ENCODE assay signal across 8 mouse cellular contexts in the genomic region with DNA sequence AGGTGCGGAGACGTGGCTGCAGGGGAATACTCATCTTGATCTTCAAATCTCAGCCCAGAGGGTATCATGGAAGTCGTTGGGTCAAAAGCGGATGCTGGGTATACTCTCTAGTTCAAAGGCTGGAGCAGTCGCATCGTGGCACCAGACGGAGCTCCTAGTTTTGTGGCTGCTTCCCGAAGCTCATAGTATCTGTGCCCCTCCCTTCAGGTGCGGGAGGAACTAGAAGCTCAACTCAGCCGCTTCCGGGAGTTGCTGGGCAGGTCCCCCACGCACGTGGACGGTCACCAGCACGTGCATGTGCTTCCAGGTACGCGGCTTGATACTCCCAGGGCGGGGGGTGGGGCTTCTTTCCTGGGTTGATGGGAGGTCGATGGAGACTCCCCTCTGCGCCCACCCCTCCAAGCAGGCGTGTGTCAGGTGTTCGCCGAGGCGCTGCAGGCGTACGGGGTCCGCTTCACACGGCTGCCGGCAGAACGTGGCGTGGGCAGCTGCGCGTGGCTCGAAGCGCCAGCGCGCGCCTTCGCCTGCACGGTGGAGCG. TPM values are rescaled to one million over a fixed set of nuclear protein-coding genes. Genes with fewer than 3 reads are reported as not detected.
DNase-seq lines count a peak whose midpoint lies in the region; ATAC-seq and TF ChIP-seq lines count a peak whose summit lies in the region.

No protein-coding gene starts in this region.

- H3K4me1 ChIP-seq in hindbrain, embryonic 11.5 days (replicated peaks; ENCODE audit: control insufficient read depth, insufficient read depth, low read length): 0 out of 2 replicates have a peak, but pooled peaks cover 3% of the 10 kb centered on the region
- H3K4me1 ChIP-seq in limb, embryonic 11.5 days (ENCODE audit: control insufficient read depth, insufficient read depth, low read length): peaks cover 11% of the 10 kb centered on the region; the same call in 1 of the 2 replicates
- H3K4me1 ChIP-seq in midbrain, embryonic 13.5 days (replicated peaks): peaks cover 18% of the 10 kb centered on the region
- peaks cover 5% of the 10 kb centered on the region for H3K4me1 ChIP-seq in testis, adult 2 months (ENCODE audit: control insufficient read depth, insufficient read depth, low read length)

- peaks cover 12% of the 10 kb centered on the region for H3K27me3 ChIP-seq in hindbrain, embryonic 11.5 days (ENCODE audit: control insufficient read depth, insufficient read depth, low read length)
- H3K27me3 ChIP-seq in limb, embryonic 11.5 days (ENCODE audit: control insufficient read depth, insufficient read depth, low read length): peaks cover 6% of the 10 kb centered on the region
- H3K27me3 ChIP-seq in midbrain, embryonic 13.5 days: 0 out of 2 replicates have a peak, but pooled peaks cover 2% of the 10 kb centered on the region
- H3K27me3 ChIP-seq in testis, adult 2 months (ENCODE audit: control insufficient read depth, insufficient read depth, low read length): no peaks in the 10 kb centered on the region

- H3K4me3 ChIP-seq in hindbrain, embryonic 11.5 days (ENCODE audit: low read depth, low read length): peak overlapping the region; percentile 36
- peak overlapping the region; percentile 55 for H3K4me3 ChIP-seq in limb, embryonic 11.5 days (ENCODE audit: low read depth, low read length)
- H3K4me3 ChIP-seq in midbrain, embryonic 13.5 days (replicated peaks): peak overlapping the region; percentile 62
- peak overlapping the region; percentile 84 for H3K4me3 ChIP-seq in testis, adult 2 months (ENCODE audit: control insufficient read depth, low read depth, low read length)

- no peaks in the 10 kb centered on the region for H3K9me3 ChIP-seq in hindbrain, embryonic 11.5 days (ENCODE audit: control insufficient read depth, low read length)
- no peaks in the 10 kb centered on the region for H3K9me3 ChIP-seq in limb, embryonic 11.5 days (ENCODE audit: control insufficient read depth, low read length)
- no peaks in the 10 kb centered on the region for H3K9me3 ChIP-seq in midbrain, embryonic 13.5 days

- no peak for TF ChIP-seq CTCF in testis, adult 2 months (IDR thresholded peaks at IDR 0.05; ENCODE audit: control insufficient read depth, insufficient read depth, insufficient replicate concordance, low read depth, low read length)

- no peaks in the 10 kb centered on the region for H3K36me3 ChIP-seq in hindbrain, embryonic 11.5 days (ENCODE audit: control insufficient read depth, insufficient read depth, low read length)
- H3K36me3 ChIP-seq in limb, embryonic 11.5 days (ENCODE audit: control insufficient read depth, insufficient read depth, low read length): 0 out of 2 replicates have a peak, but pooled peaks cover 4% of the 10 kb centered on the region
- H3K36me3 ChIP-seq in midbrain, embryonic 13.5 days: peaks cover 12% of the 10 kb centered on the region
- H3K36me3 ChIP-seq in testis, adult 2 months (ENCODE audit: control insufficient read depth, insufficient read depth, low read length): no peaks in the 10 kb centered on the region

- peak; percentile 33 for DNase-seq in adrenal gland, postnatal 14 days
- no peak for DNase-seq in adrenal gland, adult 18-20 months (ENCODE audit: low spot score in 2 of 2)
- DNase-seq in urinary bladder, postnatal 25 days (ENCODE audit: low spot score): peak; percentile 25
- DNase-seq in urinary bladder, adult 2 months (ENCODE audit: low spot score): no peak
- DNase-seq in hindbrain, embryonic 11.5 days (ENCODE audit: low spot score): peak; percentile 43
- peak; percentile 53 for DNase-seq in limb, embryonic 11.5 days (ENCODE audit: low spot score)

- peak; percentile 31; the same call in 1 of the 2 replicates for ATAC-seq in hindbrain, embryonic 11.5 days (ENCODE audit: low FRiP score)
- no peak for ATAC-seq in limb, embryonic 11.5 days (ENCODE audit: insufficient number of reproducible peaks, low FRiP score, low TSS enrichment, low read depth)
- peak; percentile 49 for ATAC-seq in midbrain, embryonic 13.5 days

- WGBS in hindbrain, embryonic 11.5 days: 1% methylated on average over 41 of the region's 41 CpGs
- WGBS in limb, embryonic 11.5 days: under 1% methylated on average over 41 of the region's 41 CpGs
- under 1% methylated on average over 41 of the region's 41 CpGs for WGBS in midbrain, embryonic 13.5 days

- no peak overlapping the region for H3K27ac ChIP-seq in hindbrain, embryonic 11.5 days (ENCODE audit: low read depth, low read length)
- no peak overlapping the region for H3K27ac ChIP-seq in limb, embryonic 11.5 days (replicated peaks; ENCODE audit: low read depth, low read length)
- H3K27ac ChIP-seq in midbrain, embryonic 13.5 days: peak overlapping the region; percentile 65; the same call in 1 of the 2 replicates
- peak overlapping the region; percentile 76 for H3K27ac ChIP-seq in testis, adult 2 months (ENCODE audit: control insufficient read depth, insufficient read depth, low read depth, low read length)

- 0 out of 2 replicates have a peak, but pooled peaks have one; percentile 18 for TF ChIP-seq POLR2A in testis, adult 2 months (IDR thresholded peaks at IDR 0.05; ENCODE audit: control insufficient read depth, low read depth, low read length)

- H3K4me2 ChIP-seq in hindbrain, embryonic 11.5 days (replicated peaks; ENCODE audit: low read depth, low read length): peak overlapping the region; percentile 80
- H3K4me2 ChIP-seq in limb, embryonic 11.5 days (ENCODE audit: low read depth, severe bottlenecking): peak overlapping the region; percentile 98
- peak overlapping the region; percentile 92 for H3K4me2 ChIP-seq in midbrain, embryonic 13.5 days (replicated peaks)

- peak overlapping the region; percentile 28 for H3K9ac ChIP-seq in hindbrain, embryonic 11.5 days (ENCODE audit: low read depth, low read length)
- peak overlapping the region; percentile 40 for H3K9ac ChIP-seq in limb, embryonic 11.5 days (ENCODE audit: low read length)
- peak overlapping the region; percentile 76 for H3K9ac ChIP-seq in midbrain, embryonic 13.5 days (replicated peaks)

RNA-seq across cellular contexts. Expression of gene Ccdc116, which starts 0.4 kb away (rescaled TPM):
- total RNA-seq in adrenal gland, postnatal 14 days (2021): 0.45 TPM in 1 of 2 replicates, not detected in the other
- total RNA-seq in adrenal gland, adult 18-20 months (2021): under 1 TPM in 1 of 2 experiments, not detected in 1; 0.16 TPM
- polyA plus RNA-seq in urinary bladder, adult 2 months (2012; rRNA removed): 4.9 and 5.5 TPM in 2 replicates
- polyA plus RNA-seq in hindbrain, embryonic 11.5 days (2014; fragmentation: Nextera tagmentation; extraction: Ambion mirVana): 0.31 and 1.0 TPM in 2 replicates
- 0.40 and 0.58 TPM in 2 replicates for polyA plus RNA-seq in limb, embryonic 11.5 days (2014; fragmentation: Nextera tagmentation; extraction: Ambion mirVana)
- polyA plus RNA-seq in midbrain, embryonic 13.5 days (2015; fragmentation: Nextera tagmentation; extraction: Ambion mirVana): 1.1 and 1.4 TPM in 2 replicates
- polyA plus RNA-seq in testis, adult 2 months (2012; rRNA removed): 276 and 291 TPM in 2 replicates

RNA-seq across cellular contexts. Expression of gene Ydjc, which starts 3.0 kb away (rescaled TPM):
- 3.4 and 4.1 TPM in 2 replicates for total RNA-seq in adrenal gland, postnatal 14 days (2021)
- total RNA-seq in adrenal gland, adult 18-20 months (2021): 1 to 10 TPM; 2.4 to 6.4 TPM
- polyA plus RNA-seq in urinary bladder, adult 2 months (2012; rRNA removed): 8.3 and 11.9 TPM in 2 replicates
- 11.4 and 11.9 TPM in 2 replicates for polyA plus RNA-seq in hindbrain, embryonic 11.5 days (2014; fragmentation: Nextera tagmentation; extraction: Ambion mirVana)
- 3.6 and 4.8 TPM in 2 replicates for polyA plus RNA-seq in limb, embryonic 11.5 days (2014; fragmentation: Nextera tagmentation; extraction: Ambion mirVana)
- 21.5 and 22.0 TPM in 2 replicates for polyA plus RNA-seq in midbrain, embryonic 13.5 days (2015; fragmentation: Nextera tagmentation; extraction: Ambion mirVana)
- 51.5 and 58.7 TPM in 2 replicates for polyA plus RNA-seq in testis, adult 2 months (2012; rRNA removed)

RNA-seq across cellular contexts. Expression of gene Sdf2l1, which starts 15.3 kb away (rescaled TPM):
- total RNA-seq in adrenal gland, postnatal 14 days (2021): 21.0 and 23.8 TPM in 2 replicates
- total RNA-seq in adrenal gland, adult 18-20 months (2021): 10 to 100 TPM; 33.4 to 41.0 TPM
- 16.1 and 17.9 TPM in 2 replicates for polyA plus RNA-seq in urinary bladder, adult 2 months (2012; rRNA removed)
- 67.1 and 70.9 TPM in 2 replicates for polyA plus RNA-seq in hindbrain, embryonic 11.5 days (2014; fragmentation: Nextera tagmentation; extraction: Ambion mirVana)
- polyA plus RNA-seq in limb, embryonic 11.5 days (2014; fragmentation: Nextera tagmentation; extraction: Ambion mirVana): 62.6 and 65.8 TPM in 2 replicates
- 37.0 and 42.9 TPM in 2 replicates for polyA plus RNA-seq in midbrain, embryonic 13.5 days (2015; fragmentation: Nextera tagmentation; extraction: Ambion mirVana)
- polyA plus RNA-seq in testis, adult 2 months (2012; rRNA removed): 77.4 and 82.4 TPM in 2 replicates

RNA-seq across cellular contexts. Expression of gene 2610318N02Rik, which starts 22.5 kb away (rescaled TPM):
- 2.4 and 3.5 TPM in 2 replicates for total RNA-seq in adrenal gland, postnatal 14 days (2021)
- under 1 TPM in 1 of 2 experiments, not detected in 1; 0.70 TPM for total RNA-seq in adrenal gland, adult 18-20 months (2021)
- polyA plus RNA-seq in urinary bladder, adult 2 months (2012; rRNA removed): 0.50 and 0.74 TPM in 2 replicates
- 98.3 and 107 TPM in 2 replicates for polyA plus RNA-seq in hindbrain, embryonic 11.5 days (2014; fragmentation: Nextera tagmentation; extraction: Ambion mirVana)
- 154 and 174 TPM in 2 replicates for polyA plus RNA-seq in limb, embryonic 11.5 days (2014; fragmentation: Nextera tagmentation; extraction: Ambion mirVana)
- polyA plus RNA-seq in midbrain, embryonic 13.5 days (2015; fragmentation: Nextera tagmentation; extraction: Ambion mirVana): 34.1 and 35.5 TPM in 2 replicates
- 3,527 and 3,682 TPM in 2 replicates for polyA plus RNA-seq in testis, adult 2 months (2012; rRNA removed)

RNA-seq across cellular contexts. Expression of gene Ppil2, which starts 36.4 kb away (rescaled TPM):
- total RNA-seq in adrenal gland, postnatal 14 days (2021): 84.2 and 97.6 TPM in 2 replicates
- 10 to 100 TPM; 71.7 to 90.4 TPM for total RNA-seq in adrenal gland, adult 18-20 months (2021)
- polyA plus RNA-seq in urinary bladder, adult 2 months (2012; rRNA removed): 86.8 and 97.1 TPM in 2 replicates
- 149 and 154 TPM in 2 replicates for polyA plus RNA-seq in hindbrain, embryonic 11.5 days (2014; fragmentation: Nextera tagmentation; extraction: Ambion mirVana)
- polyA plus RNA-seq in limb, embryonic 11.5 days (2014; fragmentation: Nextera tagmentation; extraction: Ambion mirVana): 146 and 150 TPM in 2 replicates
- 168 and 171 TPM in 2 replicates for polyA plus RNA-seq in midbrain, embryonic 13.5 days (2015; fragmentation: Nextera tagmentation; extraction: Ambion mirVana)
- polyA plus RNA-seq in testis, adult 2 months (2012; rRNA removed): 75.3 and 88.8 TPM in 2 replicates

Comparison
In these comparisons a context has a peak if more than half of its experiments do, and no peak if none do; other contexts are left out.
1. DNase-seq: peak in adrenal gland, postnatal 14 days (single experiment), urinary bladder, postnatal 25 days (single experiment), hindbrain, embryonic 11.5 days (single experiment) and limb, embryonic 11.5 days (single experiment); none in adrenal gland, adult 18-20 months (0 of 2) and urinary bladder, adult 2 months (single experiment).
2. H3K27ac ChIP-seq: peak in midbrain, embryonic 13.5 days (single experiment) and testis, adult 2 months (single experiment); none in hindbrain, embryonic 11.5 days (single experiment) and limb, embryonic 11.5 days (single experiment).
3. RNA of gene Ccdc116, which starts 0.4 kb away (polyA plus RNA-seq): 276 to 291 TPM in testis, adult 2 months; 4.9 to 5.5 TPM in urinary bladder, adult 2 months, 1.1 to 1.4 TPM in midbrain, embryonic 13.5 days, 0.40 to 0.58 TPM in limb, embryonic 11.5 days and 0.31 to 1.0 TPM in hindbrain, embryonic 11.5 days; every median in the first group is over 10 times any median in the second.
4. Peak in every context shown above with its lines, with median percentiles within 50 percentile points of each other: H3K4me2 ChIP-seq, H3K4me3 ChIP-seq and H3K9ac ChIP-seq.